15 mouse cellular contexts compared by ENCODE assay signal in the genomic region with DNA sequence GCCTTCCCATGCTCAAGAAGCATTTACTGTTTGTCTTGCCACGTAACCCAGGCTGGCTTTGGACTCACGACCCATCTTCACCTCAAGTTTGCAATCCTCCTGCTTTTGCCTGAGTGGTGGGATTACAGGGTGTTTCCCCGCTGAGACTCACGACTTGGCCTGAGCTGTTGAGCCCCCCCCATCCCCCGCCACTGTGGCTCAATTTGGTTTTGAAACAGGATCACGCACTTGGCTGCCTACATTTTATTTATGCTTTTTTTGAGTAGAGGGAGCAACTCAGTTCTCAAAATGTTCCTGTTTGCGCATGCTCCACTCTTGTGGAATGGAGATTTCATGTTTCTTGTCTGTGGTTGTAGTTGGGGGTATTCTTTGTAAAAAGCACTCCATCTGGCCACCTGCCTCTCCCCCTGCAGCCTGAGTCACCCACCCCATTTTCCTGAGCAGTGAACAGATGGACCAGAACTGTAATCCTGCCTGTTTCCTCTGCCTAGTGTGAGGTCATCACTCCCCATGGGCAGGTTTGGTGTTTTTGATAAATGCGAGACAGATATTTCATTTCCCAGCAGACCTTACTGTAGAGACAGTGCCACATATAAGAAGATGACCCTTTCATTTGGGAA. TPM values are rescaled to one million over a fixed set of nuclear protein-coding genes. Genes with fewer than 3 reads are reported as not detected.
DNase-seq lines count a peak whose midpoint lies in the region; ATAC-seq lines count a peak whose summit lies in the region.
"Had no signal": no experiment of that assay in that cellular context is flagged by ENCODE, and none has a peak within 500 bp of the region (broad histone marks: within the 10 kb centered on the region; RNA-seq: fewer than 3 reads in every experiment).

No protein-coding gene starts in this region.

- H3K4me1 ChIP-seq in embryonic facial prominence, embryonic 13.5 days, result 0 out of 2 replicates have a peak, but pooled peaks cover 7% of the 10 kb centered on the region
- H3K4me1 ChIP-seq in embryonic facial prominence, embryonic 10.5 days, result peaks cover 4% of the 10 kb centered on the region; the same call in 1 of the 2 replicates
- H3K4me1 ChIP-seq in neural tube, embryonic 13.5 days (replicated peaks), result no peaks in the 10 kb centered on the region
- H3K4me1 ChIP-seq in forebrain, embryonic 13.5 days, result peaks cover 10% of the 10 kb centered on the region; the same call in 1 of the 2 replicates
- H3K4me1 ChIP-seq: embryonic facial prominence, embryonic 15.5 days; neural tube, embryonic 12.5 days had no signal

- ATAC-seq in embryonic facial prominence, embryonic 13.5 days (ENCODE audit: insufficient number of reproducible peaks, insufficient read depth, low FRiP score, low TSS enrichment, low read depth), result no peak
- no peak for ATAC-seq in neural tube, embryonic 13.5 days (ENCODE audit: low read depth)
- peak; percentile 83 for ATAC-seq in forebrain, embryonic 13.5 days

- no peak overlapping the region for H3K9ac ChIP-seq in embryonic facial prominence, embryonic 13.5 days
- no peak overlapping the region for H3K9ac ChIP-seq in neural tube, embryonic 13.5 days
- H3K9ac ChIP-seq in forebrain, embryonic 13.5 days, result no peak overlapping the region
- H3K9ac ChIP-seq: embryonic facial prominence, embryonic 15.5 days; neural tube, embryonic 12.5 days had no signal

- no peaks in the 10 kb centered on the region for H3K27me3 ChIP-seq in embryonic facial prominence, embryonic 13.5 days
- no peaks in the 10 kb centered on the region for H3K27me3 ChIP-seq in embryonic facial prominence, embryonic 10.5 days (replicated peaks; ENCODE audit: low read depth, poor library complexity, severe bottlenecking)
- H3K27me3 ChIP-seq in neural tube, embryonic 13.5 days, result no peaks in the 10 kb centered on the region
- no peaks in the 10 kb centered on the region for H3K27me3 ChIP-seq in forebrain, embryonic 13.5 days
- H3K27me3 ChIP-seq: embryonic facial prominence, embryonic 15.5 days; neural tube, embryonic 12.5 days had no signal

- H3K9me3 ChIP-seq in embryonic facial prominence, embryonic 13.5 days, result no peaks in the 10 kb centered on the region
- H3K9me3 ChIP-seq in embryonic facial prominence, embryonic 10.5 days, result peaks cover 5% of the 10 kb centered on the region; the same call in 1 of the 2 replicates
- H3K9me3 ChIP-seq in neural tube, embryonic 13.5 days, result no peaks in the 10 kb centered on the region
- no peaks in the 10 kb centered on the region for H3K9me3 ChIP-seq in forebrain, embryonic 13.5 days (replicated peaks)
- H3K9me3 ChIP-seq: embryonic facial prominence, embryonic 15.5 days; neural tube, embryonic 12.5 days had no signal

- WGBS in embryonic facial prominence, embryonic 13.5 days, result 52% methylated on average over 8 of the region's 8 CpGs
- WGBS in embryonic facial prominence, embryonic 10.5 days, result 63% methylated on average over 8 of the region's 8 CpGs
- 60% methylated on average over 8 of the region's 8 CpGs for WGBS in neural tube, embryonic 13.5 days
- 51% methylated on average over 8 of the region's 8 CpGs for WGBS in forebrain, embryonic 13.5 days

- H3K4me3 ChIP-seq in embryonic facial prominence, embryonic 13.5 days, result no peak overlapping the region
- no peak overlapping the region for H3K4me3 ChIP-seq in embryonic facial prominence, embryonic 10.5 days
- H3K4me3 ChIP-seq in neural tube, embryonic 13.5 days, result no peak overlapping the region
- no peak overlapping the region for H3K4me3 ChIP-seq in forebrain, embryonic 13.5 days
- H3K4me3 ChIP-seq: embryonic facial prominence, embryonic 15.5 days; neural tube, embryonic 12.5 days had no signal

- H3K36me3 ChIP-seq in embryonic facial prominence, embryonic 13.5 days, result peaks cover 12% of the 10 kb centered on the region
- peaks cover 26% of the 10 kb centered on the region for H3K36me3 ChIP-seq in embryonic facial prominence, embryonic 10.5 days (replicated peaks)
- peaks cover 20% of the 10 kb centered on the region for H3K36me3 ChIP-seq in neural tube, embryonic 13.5 days
- peaks cover 11% of the 10 kb centered on the region for H3K36me3 ChIP-seq in forebrain, embryonic 13.5 days (ENCODE audit: poor library complexity, severe bottlenecking)
- H3K36me3 ChIP-seq: embryonic facial prominence, embryonic 15.5 days had no signal

- no peak overlapping the region for H3K4me2 ChIP-seq in embryonic facial prominence, embryonic 13.5 days
- no peak overlapping the region for H3K4me2 ChIP-seq in neural tube, embryonic 13.5 days
- no peak overlapping the region for H3K4me2 ChIP-seq in forebrain, embryonic 13.5 days
- H3K4me2 ChIP-seq: embryonic facial prominence, embryonic 15.5 days; liver, embryonic 11.5 days; neural tube, embryonic 12.5 days had no signal

- no peak for DNase-seq in embryonic facial prominence, embryonic 10.5 days (ENCODE audit: low spot score)
- no peak for DNase-seq in neural tube, embryonic 10.5 days (ENCODE audit: extremely low spot score, low spot score)
- peak; percentile 74 for DNase-seq in retina, postnatal 1 day
- DNase-seq in adrenal gland, adult 18-20 months (ENCODE audit: low spot score in 2 of 2), result no peak
- DNase-seq in adrenal gland, postnatal 10 days, result no peak
- DNase-seq: heart, adult 18-20 months; kidney, postnatal 36 days; lung, postnatal 4 days; thymus, postnatal 4 days had no signal

- peak overlapping the region; percentile 34; the same call in 1 of the 2 replicates for H3K27ac ChIP-seq in embryonic facial prominence, embryonic 13.5 days
- no peak overlapping the region for H3K27ac ChIP-seq in embryonic facial prominence, embryonic 10.5 days (replicated peaks)
- H3K27ac ChIP-seq in neural tube, embryonic 13.5 days (replicated peaks), result 0 out of 2 replicates have a peak overlapping the region, but pooled peaks have one; percentile 20
- peak overlapping the region; percentile 40 for H3K27ac ChIP-seq in forebrain, embryonic 13.5 days
- H3K27ac ChIP-seq: embryonic facial prominence, embryonic 15.5 days; neural tube, embryonic 12.5 days had no signal

RNA-seq across cellular contexts. Expression of gene Leo1, which starts 37.9 kb away (rescaled TPM):
- 51.0 and 51.1 TPM in 2 replicates for polyA plus RNA-seq in embryonic facial prominence, embryonic 13.5 days (2015; fragmentation: Nextera tagmentation; extraction: Ambion mirVana)
- polyA plus RNA-seq in embryonic facial prominence, embryonic 10.5 days (2016; fragmentation: Nextera tagmentation; extraction: Ambion mirVana), result 53.9 and 57.7 TPM in 2 replicates
- 41.4 and 44.5 TPM in 2 replicates for polyA plus RNA-seq in neural tube, embryonic 13.5 days (2015; fragmentation: Nextera tagmentation; extraction: Ambion mirVana)
- polyA plus RNA-seq in forebrain, embryonic 13.5 days (2015; fragmentation: Nextera tagmentation; extraction: Ambion mirVana), result 44.2 and 44.5 TPM in 2 replicates
- 10 to 100 TPM; 25.5 to 34.6 TPM for total RNA-seq in adrenal gland, adult 18-20 months (2021)
- 10 to 100 TPM; 26.1 to 27.1 TPM for total RNA-seq in adrenal gland, postnatal 10 days (2021)
